Mouse (Mus musculus) natural killer cell, adult 2 months (primary cell): ENCODE results near the gene Rnf151.
A peak's percentile ranks its signal among the peaks of the same experiment; 100 is the strongest.
"Not testable (repeated sequence)": the region's sequence is repeated elsewhere in the genome, so short reads cannot be mapped to it uniquely, and the experiment has no call there.

Experiments used
- DNase-seq, 2 experiments: peaks; one replicate each; pipeline ENCODE4 v3.0.0; 2022; ENCODE audit warnings: low spot score in 2 of 2

Gene Rnf151

DNA sequence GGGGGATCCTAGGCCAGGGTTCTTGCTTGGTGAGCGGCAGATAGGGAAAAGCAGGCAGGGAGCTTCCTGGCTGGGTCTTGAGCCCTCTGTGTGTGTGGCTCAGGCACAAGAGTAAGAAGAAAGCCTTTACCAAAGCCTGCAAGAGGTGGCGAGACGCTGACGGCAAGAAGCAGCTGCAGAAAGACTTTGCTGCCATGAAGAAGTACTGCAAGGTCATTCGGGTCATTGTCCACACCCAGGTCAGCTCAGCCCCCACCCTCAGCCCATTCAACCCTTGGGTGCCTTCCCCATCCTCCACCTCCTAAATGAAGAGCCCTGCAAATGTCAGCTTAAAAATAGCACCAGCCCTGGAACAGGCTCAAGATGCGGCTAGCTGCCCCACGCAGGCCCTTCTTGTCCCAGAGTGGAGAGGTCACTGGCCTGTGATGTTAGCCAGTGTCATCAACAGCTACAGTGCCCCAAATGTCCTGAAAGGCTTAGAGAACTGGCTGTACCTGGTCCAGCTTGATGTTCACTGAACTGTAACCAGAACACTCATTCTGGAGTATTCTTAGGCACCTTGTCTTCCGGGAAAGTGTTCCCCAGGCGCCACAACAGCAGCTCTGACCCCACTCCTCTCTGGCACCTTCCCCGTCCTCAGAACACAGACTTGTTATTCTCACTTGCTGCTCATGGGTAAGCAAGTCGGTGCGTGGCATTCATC, 14.5 kb upstream of the Rnf151 start:
- no peak for DNase-seq

DNA sequence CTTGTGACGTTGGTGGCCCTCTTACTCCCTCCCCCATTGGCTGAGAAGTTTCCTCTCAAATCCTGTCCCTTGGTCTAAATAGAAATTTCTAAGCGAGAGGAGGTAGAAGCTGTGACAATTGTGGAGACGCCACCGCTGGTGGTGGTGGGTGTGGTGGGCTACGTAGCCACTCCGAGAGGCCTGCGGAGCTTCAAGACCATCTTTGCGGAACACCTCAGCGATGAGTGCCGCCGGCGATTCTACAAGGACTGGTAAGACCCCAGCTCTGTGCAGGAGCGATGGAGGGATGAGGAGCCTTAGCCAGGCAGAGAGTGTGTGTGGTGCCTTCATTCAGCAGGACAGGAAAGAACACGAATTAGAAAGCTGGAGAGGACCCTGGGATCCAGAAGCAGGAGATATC, 12.9 kb upstream of the Rnf151 start:
- DNase-seq = no peak

DNA sequence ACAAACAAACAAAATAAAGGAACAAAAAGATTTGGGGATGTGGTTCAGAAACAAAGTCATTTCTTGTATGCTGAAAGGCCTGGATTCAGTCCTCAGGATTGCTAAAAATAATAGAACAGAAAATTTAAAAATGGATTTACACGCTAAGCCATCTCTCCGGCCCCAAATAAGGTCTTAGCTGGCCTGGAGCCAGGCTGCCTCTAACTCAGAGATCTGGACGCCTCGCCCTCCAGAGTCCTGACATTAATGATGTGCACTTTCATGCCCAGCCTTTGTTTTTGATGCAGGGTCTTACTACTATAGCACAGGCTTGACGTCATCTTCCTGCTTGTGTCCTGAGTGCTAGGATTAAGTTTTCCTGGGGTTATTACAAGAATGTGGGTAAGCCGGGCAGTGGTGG, 11.2 kb upstream of the Rnf151 start:
- DNase-seq = no peak

DNA sequence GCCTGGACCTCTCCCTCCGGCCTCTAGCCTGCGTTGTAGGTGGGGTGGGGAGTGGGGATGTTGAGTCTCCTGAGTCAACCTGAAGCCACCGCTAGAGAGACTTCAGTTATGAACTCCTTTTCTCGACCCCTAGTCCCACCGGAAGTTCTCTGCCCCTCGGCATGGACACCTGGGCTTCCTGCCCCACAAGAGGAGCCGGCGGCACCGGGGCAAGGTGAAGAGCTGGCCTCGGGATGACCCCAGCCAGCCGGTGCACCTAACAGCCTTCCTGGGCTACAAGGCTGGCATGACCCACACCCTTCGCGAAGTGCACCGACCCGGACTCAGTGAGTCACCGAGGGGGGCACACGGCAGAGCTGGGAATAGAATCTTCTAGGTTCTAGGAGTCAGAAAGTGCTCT, 10.3 kb upstream of the Rnf151 start:
- no peak for DNase-seq

DNA sequence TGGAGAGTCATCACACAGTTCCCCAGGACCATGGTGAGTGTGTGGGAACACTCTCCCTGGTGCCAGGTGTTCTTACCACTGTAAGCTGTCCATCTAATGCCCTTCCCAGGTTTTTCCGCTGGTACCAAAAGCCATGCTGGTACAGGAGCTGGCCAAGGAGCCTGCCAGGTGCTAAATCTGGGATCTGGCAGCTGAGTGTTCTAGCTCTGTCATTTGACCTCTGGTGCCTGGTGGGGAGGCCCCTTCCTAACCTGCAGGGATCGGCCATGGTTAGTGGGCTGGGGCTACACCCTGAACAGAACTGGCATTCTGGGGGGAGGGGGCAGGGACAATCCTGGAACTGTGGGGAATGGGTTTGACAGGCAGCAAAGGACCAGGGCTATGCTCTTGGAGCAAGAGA, 9.8 kb upstream of the Rnf151 start, which contains the start of gene Rpl3l:
Rpl3l (plus strand) TSS at position 203 of the 400 bp plus-strand sequence.
- no peak for DNase-seq

DNA sequence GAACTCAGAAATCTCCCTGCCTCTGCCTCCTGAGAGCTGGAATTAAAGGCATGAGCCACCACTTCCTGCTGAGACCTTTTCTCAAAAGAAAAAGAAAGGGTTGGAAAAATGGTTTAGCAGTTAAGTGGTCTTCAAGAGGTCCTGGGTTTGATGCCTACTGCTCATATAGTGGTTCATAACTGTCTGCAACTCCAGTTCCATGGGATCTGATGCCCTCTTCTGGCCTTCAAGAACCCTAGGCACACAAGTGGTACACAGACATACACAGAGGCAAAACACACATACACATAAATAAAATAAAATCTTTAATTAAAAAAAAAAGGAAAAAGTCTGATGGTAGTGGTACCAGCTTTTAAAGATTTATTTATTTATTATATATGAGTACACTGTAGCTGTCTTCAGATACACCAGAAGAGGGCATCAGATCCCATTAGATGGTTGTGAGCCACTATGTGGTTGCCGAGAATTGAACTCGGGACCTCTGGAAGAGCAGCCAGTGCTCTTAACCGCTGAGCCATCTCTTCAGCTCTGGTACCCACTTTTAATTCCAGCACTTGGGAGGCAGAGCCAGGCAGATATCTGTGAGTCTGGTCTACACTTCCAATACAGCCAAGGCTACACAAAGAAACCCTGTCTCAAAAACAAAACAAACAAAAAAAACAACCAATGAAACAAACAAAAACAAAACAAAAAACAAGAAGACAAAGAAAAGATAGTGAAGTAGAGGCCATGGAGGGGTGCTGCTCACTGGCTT, 8.0 kb upstream of the Rnf151 start:
- DNase-seq = no peak

- DNase-seq = peak; percentile 94 to 96
Observed at GRCm38 (mm10) chr17:24724184-24724583, 6.3 kb upstream of the Rnf151 start, which contains the start of gene Ndufb10. TSS of gene Ndufb10 (minus strand) at chr17:24724478.

DNA sequence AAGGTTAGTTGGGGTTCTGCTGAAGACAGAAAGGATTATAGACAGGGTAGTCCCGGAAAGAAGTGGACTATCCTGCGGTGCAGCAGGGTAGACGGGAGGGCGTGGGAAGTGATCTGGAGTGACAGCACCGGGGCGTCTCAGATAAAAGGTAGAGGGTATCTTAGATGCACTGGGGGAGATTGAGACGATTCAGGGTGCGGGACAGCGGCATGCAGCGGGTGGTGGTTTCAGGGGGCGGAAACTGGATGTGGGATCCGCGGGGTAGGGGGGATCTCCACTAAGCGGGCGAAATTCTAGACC, 6.0 kb upstream of the Rnf151 start:
- no peak for DNase-seq

GRCm38 (mm10) chr17:24723122-24723880, 5.4 kb upstream of the Rnf151 start:
- DNase-seq = no peak

GRCm38 (mm10) chr17:24722220-24722924, 4.5 kb upstream of the Rnf151 start:
- no peak for DNase-seq

DNA sequence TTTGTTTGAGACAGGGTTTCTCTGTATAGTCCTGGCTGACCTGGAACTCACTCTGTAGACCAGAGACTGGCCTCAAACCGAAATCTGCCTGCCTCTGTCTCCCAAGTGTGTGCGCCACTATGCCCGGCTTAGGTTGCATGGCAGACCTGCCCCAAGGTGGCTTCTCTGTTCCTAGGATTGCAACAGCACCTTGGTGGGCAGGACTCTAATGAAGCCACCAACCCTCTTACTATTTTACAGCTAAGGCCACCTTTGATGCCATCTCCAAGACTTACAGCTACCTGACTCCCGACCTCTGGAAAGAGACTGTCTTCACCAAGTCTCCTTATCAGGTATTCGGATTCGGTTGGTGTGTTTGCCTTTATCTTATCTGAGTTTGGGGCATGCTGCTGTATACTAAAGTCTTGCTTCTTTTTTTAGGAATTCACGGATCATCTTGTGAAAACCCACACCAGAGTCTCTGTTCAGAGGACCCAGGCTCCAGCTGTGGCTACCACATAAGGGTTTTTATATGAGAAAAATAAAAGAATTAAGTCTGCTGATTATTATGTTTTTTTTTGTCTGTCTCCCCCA, 3.6 kb upstream of the Rnf151 start:
- DNase-seq = not testable (repeated sequence)

- not testable (repeated sequence) for DNase-seq
Observed at GRCm38 (mm10) chr17:24720616-24721015, 2.8 kb upstream of the Rnf151 start.

DNA sequence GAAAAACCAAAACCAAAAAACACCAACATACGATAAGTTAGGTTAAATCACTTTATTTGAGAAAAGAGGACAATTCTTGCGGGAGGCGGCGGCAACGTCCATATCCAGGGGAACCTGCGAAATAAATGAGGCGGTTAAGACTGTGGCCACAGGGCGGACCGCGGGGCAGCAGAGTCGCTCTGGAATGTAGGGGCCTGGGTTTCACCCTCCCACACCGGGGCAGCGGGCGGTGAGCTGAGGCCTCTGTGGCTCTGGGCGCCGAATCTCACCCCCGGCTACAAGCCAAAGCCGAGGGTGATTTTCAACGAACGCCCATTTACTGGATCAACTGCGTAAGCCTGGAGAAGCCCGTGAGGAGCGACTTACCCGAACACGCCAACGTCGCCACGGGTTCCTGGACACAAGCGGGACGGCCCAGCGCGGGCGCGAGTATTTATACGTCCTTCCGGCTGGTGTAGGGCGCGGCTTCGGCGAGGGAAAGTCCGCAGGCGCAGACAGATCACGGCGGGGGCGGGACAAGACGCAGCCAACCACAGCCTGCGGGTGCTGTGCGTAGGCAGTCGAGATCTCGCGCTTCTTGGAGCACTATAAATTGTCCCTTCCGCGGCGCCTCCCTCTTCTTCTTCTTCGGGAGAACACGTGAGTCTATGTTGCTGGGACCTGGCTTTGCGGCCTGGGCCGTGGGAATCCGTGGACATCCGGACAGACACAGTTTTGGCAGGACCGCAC, 1.8 kb upstream of the Rnf151 start:
- DNase-seq = peak; percentile 96 to 98

GRCm38 (mm10) chr17:24718938-24719337, 1.1 kb upstream of the Rnf151 start:
- DNase-seq = not testable (repeated sequence)

- DNase-seq = no peak
Observed at GRCm38 (mm10) chr17:24716166-24716682, 1.6 kb downstream of the Rnf151 start.

DNA sequence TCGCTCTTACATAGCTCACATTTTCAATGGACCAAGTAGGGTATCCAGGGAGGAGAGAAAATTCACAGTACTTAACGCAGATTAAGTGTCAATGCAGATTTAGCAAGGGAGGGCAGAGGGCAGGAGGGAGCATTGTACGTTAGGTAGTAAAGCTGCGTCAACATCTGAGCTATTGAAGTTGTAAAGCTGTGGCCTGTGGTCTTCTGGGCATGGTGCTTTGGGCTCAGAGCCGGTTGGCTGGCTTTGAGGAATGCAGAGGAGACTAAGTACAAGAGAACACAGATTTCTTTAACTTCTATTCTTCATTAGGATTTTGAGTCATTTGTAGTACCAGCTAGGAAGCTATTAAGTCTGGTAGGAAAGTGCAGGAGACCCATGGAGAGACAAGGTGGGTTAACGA, 2.3 kb downstream of the Rnf151 start:
- DNase-seq = no peak

GRCm38 (mm10) chr17:24708646-24709045, 9.2 kb downstream of the Rnf151 start:
- no peak for DNase-seq

- DNase-seq = no peak
Observed at GRCm38 (mm10) chr17:24707801-24708425, 9.9 kb downstream of the Rnf151 start.

DNA sequence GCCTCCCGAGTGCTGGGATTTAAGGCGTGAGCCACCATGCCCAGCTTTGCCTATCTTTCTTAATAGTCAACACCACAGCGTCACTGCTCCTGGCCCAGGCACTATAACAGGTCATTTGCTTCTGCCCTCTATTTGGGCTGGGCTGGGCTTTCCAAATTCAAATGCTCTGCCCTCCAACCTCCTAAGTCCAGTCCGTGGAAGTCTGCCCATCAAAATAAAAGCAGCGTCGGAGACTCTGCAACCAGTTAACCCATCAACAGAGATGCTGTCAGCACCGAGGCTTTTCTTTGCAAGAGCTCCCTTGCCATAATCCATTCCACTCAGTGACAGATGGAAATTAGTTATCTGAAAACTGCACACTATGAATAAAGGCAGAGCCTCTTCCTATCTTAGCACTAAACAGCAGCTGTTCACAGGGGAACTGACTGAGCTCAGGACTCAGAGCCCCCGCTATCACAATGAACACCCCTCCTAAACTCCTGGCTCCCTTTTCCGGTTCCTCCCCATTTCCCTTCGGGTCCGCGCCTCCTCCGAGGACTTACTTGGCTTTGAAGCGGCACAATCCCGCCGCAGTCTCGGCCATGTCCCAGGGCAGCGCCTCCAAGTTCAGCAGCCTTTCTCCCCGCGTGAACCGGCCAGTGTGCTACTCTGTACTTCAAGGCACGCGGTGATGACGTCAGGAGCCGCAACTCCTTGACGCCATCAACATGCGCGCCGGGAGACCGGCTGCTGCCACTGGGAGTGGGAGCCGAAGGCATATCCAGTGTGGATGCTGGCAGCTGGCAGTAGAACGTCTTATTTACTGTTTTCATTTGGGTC, 10.7 kb downstream of the Rnf151 start, which contains the start of gene Tbl3:
Tbl3 (minus strand) TSS at position 679 of the 819 bp plus-strand sequence.
- peak; percentile 85 to 89 for DNase-seq
